Mouse (Mus musculus) Muller cell, postnatal 12 days (primary cell): ENCODE measurements around the gene Nicn1.
"Not testable (repeated sequence)": the region's sequence is repeated elsewhere in the genome, so short reads cannot be mapped to it uniquely, and the experiment has no call there.

ENCODE experiments used
- DNase-seq: peaks from one replicate; pipeline ENCODE4 v3.0.0-alpha.2; 2015; ENCODE audit errors: inconsistent ontology term

Gene Nicn1

GRCm38 (mm10) chr9:108290016-108290750 lies at the start of gene Nicn1:
TSS of gene Nicn1 (plus strand) at chr9:108290429.
- DNase-seq = peak; percentile 93

DNA sequence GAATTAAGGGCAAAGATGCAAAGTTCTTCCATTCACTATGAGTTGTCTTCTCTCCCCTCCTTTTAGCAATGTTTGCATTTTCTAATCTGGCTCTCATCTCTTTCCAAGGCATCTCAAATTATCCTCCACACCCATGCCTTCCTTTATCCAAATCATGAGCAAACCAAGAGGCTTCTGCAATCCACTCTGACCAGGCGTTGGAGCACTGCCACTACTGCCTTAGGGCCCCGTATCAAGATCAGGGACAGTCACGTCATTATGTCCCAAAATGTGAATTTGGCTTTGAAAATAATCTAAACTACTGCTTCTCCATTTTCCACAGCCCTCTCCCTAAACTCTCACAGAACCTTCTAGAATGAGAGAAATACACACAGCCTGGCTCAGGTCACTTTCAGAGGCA lies 45.7 kb upstream of the Nicn1 start:
- no peak for DNase-seq

- no peak for DNase-seq
Measured at GRCm38 (mm10) chr9:108244984-108245383, 45.2 kb upstream of the Nicn1 start.

DNA sequence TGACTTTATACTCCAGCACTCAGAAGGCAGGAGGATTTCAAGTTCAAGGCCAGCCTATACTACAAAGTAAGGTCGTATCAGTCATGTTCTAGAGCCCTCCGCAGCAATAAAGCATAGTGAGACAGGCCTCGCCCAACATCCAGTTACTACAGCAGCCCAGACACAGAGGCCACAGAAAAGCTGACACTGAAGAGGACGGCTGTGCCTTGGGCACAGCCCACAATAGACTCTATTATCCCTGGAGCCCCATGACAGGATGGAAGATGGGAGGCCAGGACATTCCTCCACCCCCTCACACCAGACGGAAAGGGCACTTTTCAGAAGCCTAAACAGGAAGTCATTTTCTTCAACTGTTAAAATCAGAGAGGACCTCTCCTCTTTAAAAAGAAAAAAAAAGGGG lies 41.3 kb upstream of the Nicn1 start:
- peak; percentile 70 for DNase-seq

GRCm38 (mm10) chr9:108251877-108252276 lies 38.4 kb upstream of the Nicn1 start:
- DNase-seq = no peak

DNA sequence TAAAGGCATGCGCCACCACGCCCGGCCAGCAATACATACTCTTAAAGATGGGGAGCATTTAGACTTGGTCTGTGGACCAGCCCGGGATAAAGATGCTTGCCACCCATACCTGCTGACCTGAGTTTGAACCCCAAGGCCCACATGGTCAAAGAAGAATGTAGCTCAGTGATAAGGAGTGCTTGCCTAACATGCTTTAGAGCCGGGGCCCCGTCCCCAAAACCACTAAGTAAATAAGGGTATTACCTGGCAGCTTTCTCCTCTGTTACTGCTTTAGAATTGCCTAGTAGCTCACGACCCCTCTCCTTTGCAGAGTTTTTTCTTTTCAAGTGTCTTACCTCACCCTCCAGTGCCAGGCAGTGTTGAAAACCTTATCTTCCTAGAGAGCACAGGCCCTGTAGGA lies 37.5 kb upstream of the Nicn1 start:
- DNase-seq = no peak

- no peak for DNase-seq
Measured at GRCm38 (mm10) chr9:108260526-108260925, 29.7 kb upstream of the Nicn1 start.

- no peak for DNase-seq
Measured at GRCm38 (mm10) chr9:108261865-108262264, 28.4 kb upstream of the Nicn1 start.

- no peak for DNase-seq
Measured at GRCm38 (mm10) chr9:108262494-108263049, 27.7 kb upstream of the Nicn1 start.

DNA sequence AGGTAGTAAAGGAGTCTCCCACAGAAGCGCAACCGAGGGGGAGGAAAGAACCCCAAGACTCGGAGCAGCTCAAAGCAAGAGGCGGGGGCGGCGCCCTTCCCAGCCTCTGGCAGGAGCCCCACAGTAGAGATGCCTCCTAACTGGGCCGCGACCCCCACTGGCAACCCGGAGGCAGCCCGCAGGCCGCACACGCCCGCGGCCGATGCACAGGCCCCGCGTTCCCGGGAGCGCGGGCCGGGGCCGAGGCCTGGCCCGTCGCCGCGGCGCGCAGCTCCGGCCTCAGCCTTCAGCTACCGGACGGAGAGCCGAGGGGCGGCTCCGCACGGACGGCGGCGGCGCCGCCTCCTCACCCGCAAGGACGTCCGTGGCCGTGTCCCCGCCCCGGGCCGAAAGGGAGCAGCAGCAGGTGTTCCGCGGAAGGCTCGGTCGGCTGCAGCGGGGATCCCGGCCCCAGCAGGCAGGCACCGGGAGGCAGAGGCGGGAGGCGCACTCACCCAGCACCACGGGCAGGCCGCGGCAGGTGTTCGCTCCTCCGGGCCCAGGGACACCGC lies 27.0 kb upstream of the Nicn1 start:
- DNase-seq = no peak

GRCm38 (mm10) chr9:108263690-108264190 lies 26.5 kb upstream of the Nicn1 start, which contains the start of gene Dag1:
TSS of gene Dag1 (minus strand) at chr9:108263958.
- peak; percentile 100 for DNase-seq

GRCm38 (mm10) chr9:108264191-108264921 lies 25.9 kb upstream of the Nicn1 start:
- DNase-seq = peak; percentile 35

- DNase-seq = no peak
Measured at GRCm38 (mm10) chr9:108266261-108266935, 23.8 kb upstream of the Nicn1 start.

GRCm38 (mm10) chr9:108267691-108268090 lies 22.5 kb upstream of the Nicn1 start:
- DNase-seq = peak; percentile 82

DNA sequence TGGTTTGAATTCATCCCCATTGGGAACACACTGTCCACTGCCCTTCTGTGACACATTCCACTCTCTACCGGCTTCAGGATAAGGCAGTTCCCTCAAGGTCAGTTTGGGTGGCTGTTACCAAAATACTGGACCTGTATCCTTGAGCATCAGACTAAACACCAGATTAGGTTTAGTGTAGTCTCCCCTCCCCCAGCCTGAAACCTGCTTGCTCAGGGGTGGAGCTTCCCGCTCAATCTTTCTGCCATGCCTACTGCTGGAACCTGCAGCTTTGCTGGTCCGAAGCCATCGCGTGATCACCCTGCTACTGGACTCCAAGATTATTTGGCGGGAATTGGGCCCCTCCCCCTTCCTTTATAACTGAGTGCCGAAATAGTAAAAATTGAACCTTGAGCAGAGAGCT lies 21.5 kb upstream of the Nicn1 start:
- DNase-seq = not testable (repeated sequence)

DNA sequence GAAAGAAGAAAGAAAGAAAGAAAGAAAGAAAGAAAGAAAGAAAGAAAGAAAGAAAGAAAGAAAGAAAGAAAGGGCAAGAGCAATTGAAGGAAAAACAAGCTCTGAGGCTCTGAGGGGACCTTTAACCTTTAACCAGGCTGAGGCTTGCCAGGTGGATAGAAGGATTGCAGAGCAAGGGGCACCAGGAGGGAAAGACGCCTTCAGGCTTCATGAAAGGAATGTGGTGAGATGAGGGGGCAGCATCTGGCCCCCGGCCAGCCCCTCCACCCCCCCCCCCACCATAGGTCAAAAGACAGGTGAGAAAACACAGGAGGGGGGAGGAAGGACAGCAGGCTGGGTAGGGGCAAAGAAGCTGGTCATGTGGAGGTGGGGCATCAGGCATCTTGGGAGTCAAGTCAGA lies 18.3 kb upstream of the Nicn1 start:
- DNase-seq = no peak

GRCm38 (mm10) chr9:108272691-108273090 lies 17.5 kb upstream of the Nicn1 start:
- DNase-seq = no peak

DNA sequence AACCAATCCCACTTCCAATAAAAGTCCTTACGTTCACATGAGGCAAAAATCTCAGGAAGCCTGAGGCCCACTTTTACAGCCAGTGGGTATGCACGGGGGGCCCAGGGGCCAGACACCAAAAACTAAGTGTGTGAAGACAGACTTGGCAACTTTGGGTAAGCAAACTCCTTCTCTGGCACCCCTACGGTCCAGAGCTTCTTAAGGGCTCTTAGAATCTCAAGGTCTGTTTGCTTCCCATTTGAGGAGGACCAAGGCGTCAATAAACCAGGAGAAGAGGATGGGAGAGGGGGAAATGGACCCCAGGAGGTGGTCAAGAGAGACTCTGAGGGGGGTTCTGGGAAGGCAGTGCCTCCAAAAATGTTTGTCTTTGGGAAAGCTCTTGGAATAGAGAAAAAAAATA lies 16.7 kb upstream of the Nicn1 start:
- DNase-seq = no peak

DNA sequence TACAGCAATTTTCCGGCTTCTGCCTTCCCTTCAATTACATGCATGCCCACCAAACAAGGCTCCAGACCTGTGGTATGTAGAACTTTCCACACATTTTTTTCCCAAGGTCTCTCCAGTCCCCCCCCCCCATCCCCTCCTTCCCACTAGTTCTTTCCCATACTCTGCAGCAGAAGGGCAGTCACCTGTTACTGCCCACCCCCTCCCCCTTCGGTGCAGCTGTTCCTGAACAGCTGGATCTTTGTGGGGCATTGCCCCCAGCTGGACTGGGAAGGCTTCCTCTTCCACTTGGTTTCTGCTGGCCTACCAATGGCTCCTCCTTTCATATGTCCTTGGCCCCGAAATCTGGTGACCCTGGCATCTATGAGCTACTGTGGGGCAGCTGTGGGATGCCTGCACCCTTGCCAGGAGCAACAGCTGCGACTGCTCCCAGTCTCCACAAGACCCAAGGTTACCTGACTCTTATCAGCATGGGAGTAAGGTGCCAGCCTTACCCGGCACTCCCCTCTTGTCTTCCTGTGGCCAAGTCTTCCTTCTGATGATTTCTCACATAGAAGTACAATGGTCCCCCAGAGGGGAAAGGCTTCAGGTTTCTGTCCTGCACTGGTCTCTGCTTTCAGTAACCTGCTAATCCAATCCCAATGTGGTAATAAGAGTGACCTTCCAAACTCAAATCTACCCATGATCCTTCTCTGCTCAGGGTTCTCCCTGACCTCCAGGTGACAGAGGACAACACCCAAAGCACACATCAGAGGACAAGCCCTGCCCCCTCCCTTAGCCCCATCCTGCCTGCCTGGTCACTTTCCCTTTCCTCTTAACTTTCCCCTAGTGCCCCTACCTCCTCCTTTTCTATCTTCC lies 15.5 kb upstream of the Nicn1 start:
- DNase-seq = no peak

- peak; percentile 59 for DNase-seq
Measured at GRCm38 (mm10) chr9:108275331-108275659, 14.9 kb upstream of the Nicn1 start.
